ENCODE assay signal across 27 mouse cellular contexts in the genomic region with DNA sequence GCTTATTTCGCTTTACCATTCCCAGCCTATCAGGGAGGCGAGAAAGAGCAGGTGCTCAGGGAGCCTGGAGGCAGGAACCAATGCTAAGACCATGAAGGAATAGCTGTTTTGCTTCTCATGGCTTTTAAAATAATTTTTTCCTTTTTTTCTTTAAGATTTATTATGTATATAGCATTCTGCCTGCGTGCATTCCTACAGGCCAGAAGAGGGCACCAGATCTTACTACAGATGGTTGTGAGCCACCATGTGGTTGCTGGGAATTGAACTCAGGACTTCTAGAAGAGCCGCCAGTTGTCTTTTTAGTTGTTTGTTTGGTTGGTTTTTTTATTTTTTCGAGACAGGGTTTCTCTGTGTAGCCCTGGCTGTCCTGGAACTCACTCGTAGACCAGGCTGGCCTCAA.
DNase-seq lines count a peak whose midpoint lies in the region; ATAC-seq and TF ChIP-seq lines count a peak whose summit lies in the region.
"Had no signal": no experiment of that assay in that cellular context is flagged by ENCODE, and none has a peak within 500 bp of the region (broad histone marks: within the 10 kb centered on the region; RNA-seq: fewer than 3 reads in every experiment).

No protein-coding gene starts in this region.

- no peak for ATAC-seq in forebrain, embryonic 13.5 days
- ATAC-seq in megakaryocyte, adult 5-6 weeks (ENCODE audit: poor library complexity, severe bottlenecking) = no peak
- ATAC-seq in stomach, postnatal 0 days (ENCODE audit: low FRiP score, low TSS enrichment) = no peak
- ATAC-seq: CD4-positive, CD25-positive, alpha-beta regulatory T cell, adult 4 months had no signal

- peak overlapping the region; percentile 16; the same call in 1 of the 2 replicates for H3K27ac ChIP-seq in forebrain, embryonic 10.5 days
- no peak overlapping the region for H3K27ac ChIP-seq in forebrain, embryonic 13.5 days
- H3K27ac ChIP-seq in layer of hippocampus, adult 2 months = no peak overlapping the region
- H3K27ac ChIP-seq in stomach, postnatal 0 days (replicated peaks) = no peak overlapping the region; the same call in 1 of the 2 replicates
- H3K27ac ChIP-seq: embryonic facial prominence, embryonic 12.5 days; forebrain, embryonic 12.5 days; heart, embryonic 13.5 days; limb, embryonic 15.5 days; midbrain, embryonic 12.5 days; neural tube, embryonic 12.5 days had no signal

- H3K4me2 ChIP-seq in forebrain, embryonic 13.5 days = no peak overlapping the region
- no peak overlapping the region for H3K4me2 ChIP-seq in stomach, postnatal 0 days (replicated peaks; ENCODE audit: low read depth)
- H3K4me2 ChIP-seq: embryonic facial prominence, embryonic 12.5 days; forebrain, embryonic 12.5 days; heart, embryonic 13.5 days; limb, embryonic 15.5 days; midbrain, embryonic 12.5 days; neural tube, embryonic 12.5 days had no signal

- H3K4me3 ChIP-seq in forebrain, embryonic 10.5 days = no peak overlapping the region
- no peak overlapping the region for H3K4me3 ChIP-seq in forebrain, embryonic 13.5 days
- no peak overlapping the region for H3K4me3 ChIP-seq in layer of hippocampus, adult 2 months
- peak overlapping the region; percentile 63 for H3K4me3 ChIP-seq in megakaryocyte, embryonic 14.5 days (replicated peaks)
- H3K4me3 ChIP-seq in stomach, postnatal 0 days (ENCODE audit: low read depth, low read length) = no peak overlapping the region
- H3K4me3 ChIP-seq: embryonic facial prominence, embryonic 12.5 days; forebrain, embryonic 12.5 days; heart, embryonic 13.5 days; limb, embryonic 15.5 days; midbrain, embryonic 12.5 days; neural tube, embryonic 12.5 days had no signal

- peak; percentile 43 for TF ChIP-seq CTCF in layer of hippocampus, adult 2 months (conservative IDR thresholded peaks at IDR 0.05)
- peak; percentile 43 for TF ChIP-seq CTCF in stomach, postnatal 0 days (IDR thresholded peaks at IDR 0.05; ENCODE audit: low read depth)

- WGBS in forebrain, embryonic 10.5 days = 91% methylated on average over 6 of the region's 6 CpGs
- WGBS in forebrain, embryonic 13.5 days = 90% methylated on average over 6 of the region's 6 CpGs
- WGBS in stomach, postnatal 0 days = 93% methylated on average over 6 of the region's 6 CpGs

- H3K27me3 ChIP-seq in forebrain, embryonic 10.5 days (ENCODE audit: poor library complexity, severe bottlenecking) = no peaks in the 10 kb centered on the region
- no peaks in the 10 kb centered on the region for H3K27me3 ChIP-seq in forebrain, embryonic 13.5 days
- H3K27me3 ChIP-seq in megakaryocyte, embryonic 14.5 days (replicated peaks) = no peaks in the 10 kb centered on the region
- H3K27me3 ChIP-seq in stomach, postnatal 0 days (ENCODE audit: control insufficient read depth, insufficient read depth, low read length) = no peaks in the 10 kb centered on the region
- H3K27me3 ChIP-seq: embryonic facial prominence, embryonic 12.5 days; forebrain, embryonic 12.5 days; heart, embryonic 13.5 days; limb, embryonic 15.5 days; midbrain, embryonic 12.5 days; neural tube, embryonic 12.5 days had no signal

- H3K4me1 ChIP-seq in forebrain, embryonic 10.5 days = peaks cover 10% of the 10 kb centered on the region; the same call in 1 of the 2 replicates
- H3K4me1 ChIP-seq in forebrain, embryonic 13.5 days = no peaks in the 10 kb centered on the region
- peaks cover 15% of the 10 kb centered on the region for H3K4me1 ChIP-seq in megakaryocyte, embryonic 14.5 days
- no peaks in the 10 kb centered on the region for H3K4me1 ChIP-seq in stomach, postnatal 0 days (replicated peaks; ENCODE audit: control insufficient read depth, insufficient read depth)
- H3K4me1 ChIP-seq: embryonic facial prominence, embryonic 12.5 days; forebrain, embryonic 12.5 days; midbrain, embryonic 12.5 days; neural tube, embryonic 12.5 days had no signal

- no peaks in the 10 kb centered on the region for H3K9me3 ChIP-seq in forebrain, embryonic 10.5 days
- H3K9me3 ChIP-seq in forebrain, embryonic 13.5 days (replicated peaks) = no peaks in the 10 kb centered on the region
- peaks cover 7% of the 10 kb centered on the region; the same call in 1 of the 2 replicates for H3K9me3 ChIP-seq in megakaryocyte, embryonic 14.5 days
- H3K9me3 ChIP-seq in stomach, postnatal 0 days (ENCODE audit: control insufficient read depth, low read length) = no peaks in the 10 kb centered on the region
- H3K9me3 ChIP-seq: embryonic facial prominence, embryonic 12.5 days; forebrain, embryonic 12.5 days; G1E; heart, embryonic 13.5 days; limb, embryonic 15.5 days; midbrain, embryonic 12.5 days; neural tube, embryonic 12.5 days had no signal

- no peak for TF ChIP-seq EP300 in stomach, postnatal 0 days (optimal IDR thresholded peaks at IDR 0.05)

- no peaks in the 10 kb centered on the region for H3K36me3 ChIP-seq in forebrain, embryonic 10.5 days (replicated peaks)
- H3K36me3 ChIP-seq in forebrain, embryonic 13.5 days (ENCODE audit: poor library complexity, severe bottlenecking) = no peaks in the 10 kb centered on the region
- no peaks in the 10 kb centered on the region for H3K36me3 ChIP-seq in megakaryocyte, embryonic 14.5 days (replicated peaks; ENCODE audit: low read length)
- no peaks in the 10 kb centered on the region for H3K36me3 ChIP-seq in stomach, postnatal 0 days (ENCODE audit: control insufficient read depth, insufficient read depth, low read length)
- H3K36me3 ChIP-seq: embryonic facial prominence, embryonic 12.5 days; forebrain, embryonic 12.5 days; G1E; heart, embryonic 13.5 days; limb, embryonic 15.5 days; midbrain, embryonic 12.5 days; neural tube, embryonic 12.5 days had no signal

- H3K9ac ChIP-seq in forebrain, embryonic 13.5 days = no peak overlapping the region
- no peak overlapping the region for H3K9ac ChIP-seq in stomach, postnatal 0 days (ENCODE audit: low read length)
- H3K9ac ChIP-seq: embryonic facial prominence, embryonic 12.5 days; forebrain, embryonic 12.5 days; heart, embryonic 13.5 days; limb, embryonic 15.5 days; midbrain, embryonic 12.5 days; neural tube, embryonic 12.5 days had no signal

- DNase-seq in forebrain, embryonic 10.5 days (ENCODE audit: extremely low spot score, low spot score) = no peak
- no peak for DNase-seq in layer of hippocampus, adult 2 months (ENCODE audit: low spot score in 2 of 2)
- DNase-seq in layer of hippocampus, adult 8-10 months (ENCODE audit: low spot score in 2 of 2) = no peak
- DNase-seq in stomach, postnatal 0 days (ENCODE audit: low spot score) = no peak
- DNase-seq in frontal cortex, postnatal 10 days (ENCODE audit: low spot score in 2 of 2) = no peak
- DNase-seq: adrenal gland, adult 2 months; cerebellum, adult 2 months; cerebellum, postnatal 25 days; heart, adult 11 months; heart, postnatal 14 days; kidney, adult 18-20 months; left cerebral cortex, postnatal 4 days; lung, adult 2 months; lung, postnatal 4 days; right cerebral cortex, postnatal 25 days; spleen, adult 18-20 months had no signal
